Mouse (Mus musculus) embryonic fibroblast, embryonic 13.5 days (primary cell): ENCODE results near the gene Ptprf.

Experiments
- CTCF ChIP-seq: IDR thresholded peaks from 2 replicates; pipeline ENCODE4 v1.5.1; 2011; ENCODE audit warnings: mild to moderate bottlenecking, control low read depth, low read length, moderate library complexity, borderline replicate concordance; ENCODE audit not compliant: insufficient read depth
- POLR2A ChIP-seq: IDR thresholded peaks from 2 replicates; pipeline ENCODE4 v1.6.1; 2011; ENCODE audit warnings: low read depth, mild to moderate bottlenecking, control low read depth, low read length, moderate library complexity

GRCm38 (mm10) chr4:118162123-118162522 is 129.1 kb downstream of the Ptprf start:
- TF ChIP-seq CTCF = no peak
- no peak for TF ChIP-seq POLR2A
